Mouse (Mus musculus) layer of hippocampus, postnatal 10 days (tissue): ENCODE measurements around the gene Cox19. TPM values are rescaled to one million over a fixed set of nuclear protein-coding genes. Genes with fewer than 3 reads are reported as not detected.
"Not testable (repeated sequence)": the region's sequence is repeated elsewhere in the genome, so short reads cannot be mapped to it uniquely, and the experiment has no call there.

ENCODE experiments used
- DNase-seq, 2 experiments: peaks; one replicate each; pipeline ENCODE4 v3.0.0; 2021; ENCODE audit warnings: low spot score in 2 of 2
- total RNA-seq, 2 experiments: library from RNA; stranded (reverse); gene quantifications; 2 replicates each; pipeline ENCODE4 v1.2.3; 2021

Cox19 gene
- total RNA-seq, 2 experiments from 2014 or later: 74.9 to 79.5 TPM

DNA sequence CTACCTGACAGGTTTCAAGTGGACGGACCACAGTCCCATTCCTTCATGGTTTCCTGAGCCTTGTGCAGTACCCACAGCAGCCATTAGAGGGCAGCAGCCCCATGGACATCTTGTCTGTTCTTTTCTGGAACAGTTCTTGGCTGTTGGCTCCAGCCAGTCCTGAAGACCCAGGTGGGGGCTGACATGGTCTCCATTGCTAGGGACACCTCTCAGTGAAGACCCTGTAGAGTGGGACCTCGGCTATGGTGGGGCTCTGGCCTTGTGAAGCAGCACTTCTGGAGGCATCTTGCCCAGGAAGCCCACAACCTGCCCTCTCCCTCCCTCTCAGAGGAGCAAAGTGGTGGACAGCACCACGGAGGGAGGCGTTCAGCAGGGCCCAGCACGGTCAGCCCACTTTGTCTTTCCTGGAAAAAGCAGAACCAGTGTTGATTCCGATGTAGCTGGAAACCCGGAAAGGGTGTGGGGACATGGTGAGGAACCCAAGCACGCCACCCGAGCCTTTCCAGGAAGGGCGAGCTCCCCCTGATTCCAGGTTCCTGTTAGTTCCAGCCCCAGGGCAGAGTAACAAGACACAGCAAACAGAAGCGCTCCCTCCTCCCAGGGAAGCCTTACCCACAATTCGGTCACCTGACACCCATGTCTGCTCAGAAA lies 13.2 kb upstream of the Cox19 start:
- DNase-seq: peak; percentile 97

DNA sequence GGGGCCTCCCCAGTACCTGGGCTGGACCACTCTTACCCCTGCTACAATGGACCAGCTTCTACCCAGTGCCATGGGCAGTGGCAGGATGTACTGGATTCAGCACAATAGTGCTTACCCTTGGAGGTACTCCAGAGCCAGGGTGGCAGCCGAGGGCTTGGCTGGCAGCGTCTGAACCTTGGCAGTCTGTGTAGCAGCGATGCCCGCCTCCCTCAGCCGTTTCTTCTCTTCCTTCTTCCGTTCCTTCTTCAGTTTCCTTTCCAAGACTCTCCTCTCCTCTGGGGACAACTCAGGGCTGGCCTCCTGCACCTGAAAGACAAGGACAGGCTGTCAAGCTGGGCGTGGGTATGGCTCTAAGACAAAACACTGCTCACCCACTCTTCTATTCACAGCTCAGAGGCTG lies 12.6 kb upstream of the Cox19 start:
- peak; percentile 55 for DNase-seq

DNA sequence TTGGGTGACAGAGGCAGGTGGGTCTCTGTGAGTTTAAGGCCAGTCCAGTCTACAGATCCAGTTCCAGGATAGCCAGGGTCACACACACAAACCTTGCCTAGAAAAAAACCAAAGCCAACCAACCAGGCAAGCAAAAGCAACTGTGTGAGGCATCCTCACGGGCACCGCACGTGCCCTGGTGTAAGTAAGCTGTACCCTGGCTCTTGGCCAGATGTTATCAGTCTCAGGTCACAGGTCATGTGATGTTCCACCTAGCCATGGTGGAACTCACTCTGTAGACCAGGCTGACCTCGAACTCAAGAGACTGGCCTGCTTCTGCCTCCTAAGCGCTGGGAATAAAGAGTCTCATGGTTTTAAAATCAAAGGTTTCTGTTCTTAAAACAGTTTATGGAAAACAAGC lies 8.0 kb upstream of the Cox19 start:
- no peak for DNase-seq

DNA sequence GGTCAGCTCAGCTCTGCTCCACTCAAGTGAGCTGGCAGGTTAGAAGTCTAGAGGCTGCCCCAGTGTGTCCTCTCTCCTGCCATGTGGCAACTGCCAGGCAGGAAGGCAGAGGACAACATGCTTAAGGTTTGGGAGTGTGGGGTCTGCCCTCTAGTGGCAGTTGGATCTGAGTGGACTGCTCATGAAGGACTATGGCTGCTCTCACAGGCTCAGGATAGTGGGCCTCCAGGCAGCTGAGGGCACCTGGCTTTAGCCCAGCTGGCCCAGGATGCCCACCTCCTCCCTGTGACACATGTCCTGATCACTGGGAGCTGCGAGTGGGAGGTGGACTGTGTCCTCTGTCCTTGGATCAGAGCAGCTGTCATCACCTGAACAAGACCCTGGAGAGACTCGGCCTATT lies 7.4 kb upstream of the Cox19 start:
- DNase-seq: peak in 1 of 2 experiments; percentile 49

DNA sequence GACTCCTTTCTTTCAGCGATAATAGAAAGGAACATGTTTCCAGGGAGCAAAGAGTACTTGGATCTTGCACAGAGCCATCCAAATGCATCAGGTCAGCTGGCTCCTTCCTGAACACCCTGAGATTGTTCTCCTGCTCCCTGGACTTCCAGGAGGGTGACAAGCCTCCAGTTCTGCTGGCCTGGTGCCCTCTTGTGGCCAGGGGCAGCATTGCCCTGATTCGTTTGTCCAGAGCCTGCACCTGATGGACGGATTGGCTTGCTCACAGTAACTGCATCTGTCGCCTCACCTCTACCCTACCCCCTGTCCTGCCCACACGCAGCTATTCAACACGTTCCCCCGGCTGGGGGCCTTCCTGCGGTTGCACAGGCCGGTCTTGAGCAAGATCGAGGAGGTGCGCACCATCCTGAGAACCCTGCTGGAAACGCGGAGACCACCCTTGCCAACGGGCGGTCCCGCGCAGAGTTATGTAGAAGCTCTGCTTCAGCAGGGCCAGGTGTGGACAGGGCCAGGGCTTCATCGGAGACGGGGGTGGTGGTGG lies 4.1 kb upstream of the Cox19 start:
- peak; percentile 78 to 84 for DNase-seq

DNA sequence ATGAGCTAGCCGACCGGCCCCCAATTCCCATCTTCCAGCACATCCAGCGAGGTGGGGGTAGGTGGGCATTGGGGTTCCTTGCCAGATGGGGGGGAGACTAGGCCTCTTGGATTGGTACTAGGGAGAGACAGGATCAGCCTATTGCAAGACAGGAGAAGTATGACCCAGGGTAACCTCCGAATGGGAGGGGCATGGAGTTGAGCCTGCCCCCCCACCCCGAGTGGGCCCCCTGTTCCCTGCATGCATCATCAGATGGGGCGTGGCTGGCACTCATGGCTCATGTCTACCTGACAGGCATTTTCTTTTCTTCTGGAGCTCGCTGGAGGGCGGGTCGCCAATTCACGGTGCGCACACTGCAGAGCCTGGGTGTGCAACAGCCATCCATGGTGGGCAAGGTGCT lies 2.7 kb upstream of the Cox19 start:
- DNase-seq: no peak

DNA sequence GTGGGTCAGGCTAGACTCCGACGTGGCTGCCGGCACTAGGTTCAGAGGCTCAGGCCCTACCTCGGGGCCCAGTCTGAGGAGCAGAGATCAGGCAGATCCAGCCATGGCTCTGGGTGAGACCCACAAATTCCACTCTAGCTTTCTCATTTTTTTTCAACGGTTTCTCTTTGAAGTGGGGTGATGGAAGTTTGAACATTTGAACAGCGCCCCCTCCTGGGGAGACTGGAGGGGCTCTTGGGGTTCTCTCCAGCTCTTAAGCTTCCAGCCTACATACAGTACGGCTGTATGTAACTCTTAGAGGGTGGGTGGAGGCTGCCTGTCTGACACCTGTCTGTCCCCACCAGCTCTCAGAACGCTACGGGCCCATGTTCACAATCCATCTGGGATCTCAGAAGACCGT lies 2.3 kb upstream of the Cox19 start:
- DNase-seq: no peak

DNA sequence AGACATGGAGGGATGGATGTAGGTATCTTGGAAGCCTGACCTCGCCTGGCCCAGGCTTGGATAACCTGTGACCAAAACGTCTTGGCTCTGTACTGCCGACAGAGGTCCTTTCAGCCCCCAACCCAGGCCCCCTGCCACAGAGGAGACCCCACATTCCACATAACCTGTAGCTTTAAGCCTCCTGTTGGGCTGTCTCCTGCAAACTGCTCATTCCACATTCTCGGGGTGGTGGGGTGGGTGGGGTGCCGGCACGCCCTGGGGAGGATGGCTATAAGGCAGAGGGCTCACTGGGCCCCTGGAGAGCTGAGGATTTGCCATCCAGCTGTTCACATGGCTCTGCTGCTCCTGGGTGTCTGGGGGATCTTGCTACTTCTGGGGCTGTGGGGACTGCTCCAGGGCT lies 1.1 kb upstream of the Cox19 start, which contains the start of gene Cyp2w1:
TSS of gene Cyp2w1 (plus strand) at position 301 of the 400 bp plus-strand sequence.
- DNase-seq: no peak

DNA sequence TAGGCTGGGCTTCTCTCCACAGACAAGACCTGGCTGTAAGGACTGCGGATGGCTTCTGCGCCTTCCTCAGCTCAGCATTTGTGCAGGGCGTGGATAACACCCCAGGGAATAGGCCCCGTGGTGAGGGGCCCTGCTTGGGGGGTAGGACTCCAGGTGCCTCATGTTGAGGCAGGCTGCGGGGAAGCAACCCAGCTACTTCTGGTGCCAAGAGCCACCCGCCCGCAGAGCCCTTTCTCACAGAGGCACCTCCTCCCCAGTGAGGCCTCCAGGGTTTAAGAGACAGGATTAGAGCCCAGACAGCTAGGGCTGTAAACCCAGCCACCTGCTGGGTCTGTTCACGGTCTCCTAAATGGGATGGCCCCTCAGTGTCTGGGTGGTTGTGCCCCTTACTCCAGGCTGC lies 410 bp upstream of the Cox19 start:
- no peak for DNase-seq

DNA sequence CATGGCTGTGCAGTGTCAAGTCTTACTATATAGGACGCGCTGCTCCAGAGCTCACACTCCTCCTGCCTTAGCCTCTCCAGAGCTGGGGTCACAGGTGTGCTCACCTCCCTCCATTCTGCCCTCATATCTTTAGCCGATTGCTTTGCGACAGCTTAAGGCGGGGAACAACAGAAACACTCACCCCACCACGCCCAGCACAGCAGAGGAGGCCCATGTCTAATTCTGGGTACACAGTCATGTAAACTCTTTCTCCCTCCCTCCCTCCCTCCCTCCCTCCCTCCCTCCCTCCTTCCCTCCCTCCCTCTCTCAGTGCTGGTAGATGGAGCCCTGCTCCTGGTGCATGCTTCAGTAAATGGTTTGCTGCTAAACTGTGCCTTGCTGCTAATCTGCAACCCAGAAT lies 1.5 kb downstream of the Cox19 start:
- DNase-seq: no peak

DNA sequence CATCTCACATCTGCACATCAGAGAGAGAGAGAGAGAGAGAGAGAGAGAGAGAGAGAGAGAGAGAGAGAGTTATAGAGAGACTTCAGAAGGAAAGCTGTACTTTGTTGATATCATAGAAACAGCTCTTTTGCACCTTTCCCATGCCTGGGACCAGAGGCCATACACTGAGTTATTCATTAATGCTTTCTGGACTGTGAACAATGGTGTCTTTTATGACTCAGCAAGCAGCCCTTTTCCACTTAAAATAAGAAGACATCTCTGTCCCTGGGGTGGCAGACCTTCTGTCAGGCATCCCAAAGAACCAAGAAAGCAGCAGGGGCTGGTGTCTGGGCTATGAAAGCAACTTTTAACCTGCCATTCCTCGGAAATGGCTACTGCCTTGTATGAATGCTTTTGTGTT lies 4.0 kb downstream of the Cox19 start:
- DNase-seq: no peak

DNA sequence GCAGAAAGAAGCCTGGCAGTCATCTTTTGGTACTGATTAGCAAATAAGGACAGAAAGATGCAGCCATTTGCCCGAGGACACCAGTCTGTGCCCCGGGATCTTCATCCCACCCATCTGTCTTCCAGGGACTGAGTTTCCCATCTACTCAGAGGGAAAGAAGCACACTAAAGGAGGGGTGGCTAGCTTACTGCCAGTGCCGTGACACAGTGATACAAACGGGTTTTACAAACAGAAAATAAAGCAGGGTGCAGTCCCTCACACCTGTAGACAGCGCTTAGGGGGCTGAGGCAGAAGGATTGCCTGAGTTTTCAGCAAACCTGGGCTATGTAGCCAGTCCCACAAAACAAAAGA lies 5.9 kb downstream of the Cox19 start:
- DNase-seq: no peak

DNA sequence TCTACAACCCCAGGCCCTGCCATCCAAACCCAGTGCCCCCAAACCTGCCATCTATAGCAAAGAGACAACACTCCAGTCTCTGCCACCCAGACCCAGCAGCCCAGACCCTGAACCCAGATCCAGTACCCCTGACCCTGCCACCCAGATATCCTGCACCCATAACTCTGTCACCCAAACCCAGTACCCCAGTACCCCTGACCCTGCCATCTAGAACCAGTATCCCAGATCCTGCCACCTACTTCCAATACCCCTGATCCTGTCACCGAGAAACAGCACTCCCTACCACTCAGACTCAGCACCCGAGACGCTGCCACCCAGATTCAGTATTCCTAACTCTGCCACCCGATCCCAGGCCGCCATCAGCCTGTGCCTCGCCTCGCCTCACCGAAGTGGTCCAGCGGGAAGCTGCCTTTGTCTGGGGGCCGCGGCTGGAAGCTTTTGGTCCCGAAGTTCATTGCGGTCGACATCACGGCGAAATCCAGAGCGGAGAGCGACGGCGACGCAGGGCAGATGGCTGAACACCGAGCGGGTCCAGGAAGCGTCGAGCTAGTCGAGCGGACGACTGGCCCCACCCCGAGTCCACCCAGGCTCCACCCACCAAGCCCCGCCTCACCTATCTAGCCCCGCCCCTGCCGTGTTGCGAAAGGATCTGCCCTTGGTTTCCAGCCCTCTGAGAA lies 6.4 kb downstream of the Cox19 start:
- peak; percentile 92 to 94 for DNase-seq

DNA sequence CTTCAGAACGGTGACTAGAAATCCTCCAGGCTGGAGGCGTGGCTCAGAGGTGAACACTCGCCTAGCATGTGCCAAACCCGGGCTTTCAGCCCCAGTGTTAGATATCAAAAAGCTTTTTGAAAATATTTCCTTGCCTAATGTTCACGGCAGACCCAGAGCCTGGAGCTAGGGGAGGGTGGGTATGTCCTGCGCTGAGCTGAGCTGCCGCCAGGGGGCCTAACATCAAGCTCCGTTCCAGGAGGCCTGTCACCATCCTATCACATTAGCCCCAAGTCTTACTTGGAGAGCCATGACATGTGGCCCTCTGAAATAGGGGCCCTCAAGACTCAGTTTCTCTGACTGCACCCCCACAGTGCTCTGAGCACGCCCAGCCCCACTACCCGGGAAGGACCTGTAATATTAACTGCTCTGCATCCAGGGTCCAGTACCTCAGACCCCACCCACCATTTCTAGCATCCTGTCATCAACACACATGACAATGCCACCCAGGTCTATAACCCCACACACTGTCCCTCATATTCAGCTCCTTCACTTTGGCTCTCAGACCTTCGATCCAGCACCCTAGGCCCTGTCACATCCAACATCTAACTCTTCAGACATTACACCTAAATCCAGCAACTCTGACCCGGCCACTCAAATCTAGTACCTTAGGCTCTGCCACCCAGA lies 7.1 kb downstream of the Cox19 start:
- DNase-seq: peak; percentile 86 to 88

DNA sequence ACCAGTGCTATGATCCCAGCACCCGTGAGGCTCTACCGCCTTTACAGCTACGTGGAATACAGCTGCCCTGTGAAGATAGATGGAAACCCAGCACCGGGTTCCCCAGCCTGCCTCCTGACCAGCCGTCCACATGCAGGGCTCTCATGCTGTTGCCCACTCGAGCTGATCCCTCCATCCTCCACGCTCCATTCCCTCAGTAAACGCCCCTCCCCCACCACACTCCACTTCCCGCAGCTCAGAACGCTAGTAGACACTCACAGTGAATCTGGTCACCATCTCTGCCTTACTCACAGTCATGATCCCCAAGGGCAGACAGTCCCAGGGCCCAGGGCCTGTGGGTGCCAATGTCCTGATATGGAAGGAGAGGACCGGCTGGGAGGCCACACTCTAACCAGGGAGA lies 12.3 kb downstream of the Cox19 start:
- DNase-seq: no peak

DNA sequence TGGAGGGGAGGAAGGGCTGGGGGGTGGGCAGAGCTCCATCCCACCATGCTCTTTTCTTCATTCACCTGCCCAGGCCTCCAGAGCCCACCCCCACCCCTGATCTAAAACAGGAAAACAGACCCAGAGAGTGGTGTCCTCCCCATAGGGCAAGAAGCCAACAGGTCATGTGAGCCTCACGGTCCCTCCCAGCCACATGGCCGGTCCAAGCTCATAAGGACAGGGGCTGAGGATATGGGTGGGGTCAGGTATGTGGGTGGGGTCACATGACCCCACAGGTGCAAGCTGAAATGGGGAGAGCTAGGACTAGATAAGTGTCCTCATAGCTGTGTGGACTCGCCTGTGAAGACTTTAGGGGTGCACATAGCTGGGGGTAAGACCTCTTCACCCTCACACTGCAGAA lies 12.8 kb downstream of the Cox19 start:
- no peak for DNase-seq

DNA sequence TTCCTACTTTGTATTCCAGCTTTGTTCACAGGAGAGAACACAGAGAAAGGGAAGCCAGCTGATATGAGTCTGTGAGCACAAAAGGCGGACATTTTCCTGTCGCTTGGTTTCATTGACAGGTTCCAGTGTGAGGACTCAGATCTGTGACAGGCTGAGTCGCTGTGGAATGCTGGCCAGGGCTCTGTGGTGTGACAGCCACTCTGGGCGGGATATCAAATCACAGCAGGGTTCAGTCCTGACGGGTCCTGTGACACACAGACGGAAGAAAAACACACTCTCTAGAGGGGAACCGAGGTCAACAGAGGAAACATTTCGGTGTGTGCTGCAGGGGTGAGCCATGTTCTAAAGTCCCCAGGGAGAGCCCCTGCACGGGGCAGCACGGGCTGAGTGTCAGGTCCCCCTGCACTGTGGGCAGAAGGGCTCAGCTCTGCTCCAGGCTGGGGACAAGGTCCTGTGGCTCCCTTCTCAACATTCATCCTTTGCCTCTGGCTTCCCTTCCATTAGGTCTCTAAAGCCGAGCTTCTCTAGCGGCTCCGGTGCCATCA lies 13.3 kb downstream of the Cox19 start:
- DNase-seq: peak in 1 of 2 experiments; percentile 32

DNA sequence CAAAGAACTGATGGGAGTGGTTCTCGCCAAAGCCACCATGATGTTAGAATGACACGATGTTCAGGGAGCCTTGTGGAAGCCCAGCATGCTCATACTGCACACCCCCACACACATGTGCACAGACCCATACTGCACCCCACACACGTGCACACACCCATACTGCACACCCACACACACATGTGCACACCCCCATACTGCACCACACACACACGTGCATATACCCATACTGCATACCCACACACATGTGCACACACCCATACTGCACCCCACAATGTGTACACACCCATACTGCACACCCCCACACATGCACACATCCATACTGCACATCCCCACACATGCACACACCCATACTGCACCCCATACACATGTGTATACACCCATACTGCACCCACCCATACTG lies 15.6 kb downstream of the Cox19 start:
- no peak for DNase-seq

DNA sequence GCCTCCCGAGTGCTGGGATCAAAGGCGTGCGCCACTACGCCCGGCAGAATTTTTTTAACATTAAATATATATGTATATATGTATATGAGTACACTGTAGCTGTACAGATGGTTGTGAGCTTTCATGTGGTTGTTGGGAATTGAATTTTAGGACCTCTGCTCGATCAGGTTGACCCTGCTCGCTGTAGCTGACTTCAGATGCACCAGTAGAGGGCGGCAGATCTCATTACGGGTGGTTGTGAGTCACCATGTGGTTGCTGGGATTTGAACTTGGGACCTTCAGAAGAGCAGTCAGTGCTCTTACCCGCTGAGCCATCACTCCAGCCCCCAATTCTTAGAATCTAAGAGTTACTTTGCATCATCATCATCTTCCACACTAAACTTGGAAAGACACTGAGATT lies 16.8 kb downstream of the Cox19 start:
- DNase-seq: not testable (repeated sequence)

DNA sequence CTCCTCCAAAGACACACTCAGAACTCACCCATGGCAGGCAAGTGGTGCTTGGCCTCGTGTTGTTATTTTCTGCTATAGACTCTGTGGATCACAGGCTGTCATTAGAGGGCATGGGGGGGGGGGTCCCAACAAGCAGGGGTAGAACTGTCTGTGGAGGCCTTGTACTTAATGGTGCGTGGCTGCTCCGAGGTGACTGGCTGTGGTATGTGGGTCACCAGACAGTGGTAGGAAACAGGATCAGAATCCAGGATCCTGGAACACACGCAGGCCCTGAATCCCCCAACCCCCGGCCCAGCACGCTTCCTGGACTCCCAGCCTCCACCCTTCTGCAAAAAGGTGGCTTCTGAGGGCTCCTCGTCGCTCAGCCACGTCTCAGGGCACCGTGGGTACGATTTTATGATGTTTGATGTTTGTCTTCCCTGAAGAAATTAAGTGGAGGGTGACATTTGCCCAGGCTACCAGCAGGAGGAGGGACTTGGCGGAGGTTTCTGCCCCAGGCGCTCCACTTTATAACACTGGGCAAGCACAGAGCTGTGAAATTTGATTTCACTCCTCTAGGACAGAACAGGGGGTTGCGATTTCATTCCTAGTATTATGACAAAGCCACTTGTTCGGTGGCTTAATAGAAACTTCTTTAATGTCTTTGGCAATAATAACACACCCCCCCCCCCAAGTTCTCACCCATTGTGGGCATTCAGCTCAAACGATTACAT lies 17.8 kb downstream of the Cox19 start:
- no peak for DNase-seq

DNA sequence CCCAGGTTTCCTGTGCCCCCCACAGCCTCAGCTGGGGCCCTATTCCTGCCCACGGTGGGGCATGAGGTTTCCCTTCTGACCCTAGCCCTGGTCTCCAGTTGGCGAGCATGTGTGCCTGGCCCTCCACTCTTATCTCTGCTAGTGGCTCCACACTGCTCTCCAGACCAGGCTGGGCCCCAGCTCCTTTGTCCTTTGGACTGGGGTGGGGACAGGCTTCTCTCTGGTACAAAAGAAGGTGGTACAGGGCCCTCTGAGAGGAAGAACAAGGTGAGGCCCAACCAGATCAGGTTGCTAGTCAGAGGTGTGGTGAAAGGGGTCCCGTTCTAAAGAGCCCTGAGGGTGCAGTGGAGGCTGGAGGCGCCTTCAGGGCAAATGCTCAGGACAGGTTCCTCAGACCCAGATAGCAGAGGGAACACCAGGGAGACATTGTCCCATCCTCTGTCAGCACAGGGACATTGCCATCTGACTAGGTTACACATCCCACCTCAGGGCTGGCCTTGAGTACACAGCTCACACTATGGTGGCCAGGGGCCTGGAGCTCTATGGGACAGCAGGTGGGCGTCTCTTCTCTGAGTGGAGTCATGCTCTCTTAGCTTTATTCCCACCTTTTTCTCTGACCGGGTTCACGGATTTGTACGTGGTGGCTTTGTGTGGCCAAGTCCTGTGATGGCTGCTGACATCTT lies 18.5 kb downstream of the Cox19 start:
- DNase-seq: no peak
